Mouse (Mus musculus): ENCODE measurements around the gene Nox3. TPM values are rescaled to one million over a fixed set of nuclear protein-coding genes. Genes with fewer than 3 reads are reported as not detected.

Nox3 gene
- polyA plus RNA-seq, 1 experiment from 2014 or later, result not detected

DNA sequence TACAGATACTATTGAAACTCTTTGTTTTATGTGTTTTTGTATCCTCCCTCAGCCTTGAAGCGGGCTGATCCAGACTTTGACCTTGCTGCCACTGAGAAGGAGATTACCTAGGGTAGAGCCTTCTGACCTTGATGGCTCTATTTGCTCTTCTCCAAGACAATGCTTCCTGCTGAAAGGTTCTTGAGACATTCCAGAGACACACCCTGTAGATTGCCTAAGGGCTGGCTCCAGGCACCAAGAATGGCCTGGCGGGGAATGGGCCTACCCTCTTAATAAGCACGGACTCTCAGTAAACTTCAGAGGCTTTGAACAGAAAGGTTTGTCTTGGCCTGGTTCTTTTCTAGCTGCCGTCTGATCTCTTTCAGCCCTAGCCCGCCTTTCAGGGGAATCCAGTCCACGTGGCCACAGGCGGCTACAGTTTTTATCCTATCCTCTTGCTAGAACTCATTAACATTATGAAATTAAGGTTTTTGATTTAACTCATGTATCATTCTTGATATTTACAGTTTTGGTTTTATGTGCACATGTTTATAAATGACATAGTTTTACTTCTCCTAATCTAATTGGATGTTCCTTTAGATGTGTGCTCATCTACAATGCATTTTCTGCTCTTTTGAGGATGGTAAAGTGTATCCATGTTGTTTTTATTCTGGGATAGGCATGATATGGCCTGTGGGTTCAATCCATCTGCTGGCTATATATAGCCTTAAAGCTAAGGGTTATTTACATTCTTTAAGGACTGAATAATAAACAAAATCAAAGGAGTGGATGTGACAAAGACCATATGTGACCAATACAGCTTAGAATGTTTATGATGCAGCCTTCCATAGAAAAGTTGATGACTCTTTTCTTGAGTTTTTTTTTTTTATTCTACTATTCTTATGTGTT is 79.5 kb downstream of the Nox3 start:
- Histone ChIP-seq H3K36me3 (ENCODE audit: control insufficient read depth, insufficient read depth) (no peaks in the 10 kb centered on the region), H3K27me3 (ENCODE audit: control insufficient read depth, insufficient read depth, low read depth, low read length) (no peaks in the 10 kb centered on the region), H3K9me3 (replicated peaks; ENCODE audit: control insufficient read depth, low read length) (no peaks in the 10 kb centered on the region), H3K4me3 (ENCODE audit: low read depth, low read length) (no peak overlapping the region), H3K4me1 (ENCODE audit: control insufficient read depth, low read depth, low read length) (no peaks in the 10 kb centered on the region), H3K27ac (ENCODE audit: low read length) (no peak overlapping the region), H3K4me2 (ENCODE audit: low read depth, low read length) (no peak overlapping the region), H3K9ac (ENCODE audit: low read depth, low read length) (no peak overlapping the region)
- 53% methylated on average over 7 of the region's 7 CpGs for WGBS (ENCODE audit: insufficient replicate concordance)
- no peak for ATAC-seq (ENCODE audit: low read depth)

DNA sequence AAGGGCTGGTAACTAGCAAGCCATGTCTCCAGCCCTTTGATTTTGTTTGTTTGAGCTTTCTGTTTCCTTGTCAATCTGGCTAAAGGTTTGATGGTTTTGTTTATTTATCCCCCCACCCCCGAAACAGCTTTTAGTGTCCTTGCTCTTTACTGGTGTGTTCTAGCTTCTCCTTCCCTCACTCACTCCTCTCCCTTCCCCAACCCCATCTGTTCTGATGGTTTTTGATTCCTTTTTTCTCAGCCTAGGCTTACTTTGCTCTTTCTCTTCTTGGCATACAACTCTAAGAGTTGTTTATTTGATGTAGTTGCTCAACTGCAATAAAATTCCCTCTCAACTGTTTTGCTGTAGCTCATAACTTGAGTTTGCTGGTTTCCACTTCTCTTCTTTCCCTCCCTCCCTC is 80.5 kb downstream of the Nox3 start:
- Histone ChIP-seq H3K36me3 (ENCODE audit: control insufficient read depth, insufficient read depth) (no peaks in the 10 kb centered on the region), H3K9ac (ENCODE audit: low read depth, low read length) (no peak overlapping the region), H3K4me2 (ENCODE audit: low read depth, low read length) (no peak overlapping the region), H3K4me3 (ENCODE audit: low read depth, low read length) (no peak overlapping the region), H3K4me1 (ENCODE audit: control insufficient read depth, low read depth, low read length) (no peaks in the 10 kb centered on the region), H3K27ac (ENCODE audit: low read length) (no peak overlapping the region), H3K9me3 (replicated peaks; ENCODE audit: control insufficient read depth, low read length) (no peaks in the 10 kb centered on the region), H3K27me3 (ENCODE audit: control insufficient read depth, insufficient read depth, low read depth, low read length) (no peaks in the 10 kb centered on the region)
- no peak for ATAC-seq (ENCODE audit: low read depth)
- WGBS (ENCODE audit: insufficient replicate concordance), result 22% methylated on average over 1 of the region's 1 CpGs

DNA sequence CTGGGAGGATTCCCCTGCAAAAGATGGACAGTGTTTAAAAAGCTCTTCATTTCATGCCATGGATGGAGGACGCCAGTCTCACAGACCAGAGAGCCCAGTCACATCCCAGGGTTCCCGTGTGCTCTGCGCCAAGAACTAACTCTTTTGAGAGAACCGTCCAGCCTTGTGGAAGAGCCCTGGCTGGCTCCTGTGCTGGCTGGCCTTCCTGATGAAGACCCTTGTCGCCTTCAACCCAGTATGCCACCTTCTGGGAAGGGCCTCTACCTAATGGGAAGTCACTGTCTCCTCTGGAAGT is 84.3 kb downstream of the Nox3 start:
- H3K27ac ChIP-seq (ENCODE audit: low read length), result no peak overlapping the region
- H3K4me1 ChIP-seq (ENCODE audit: control insufficient read depth, low read depth, low read length), result no peaks in the 10 kb centered on the region
- H3K9me3 ChIP-seq (replicated peaks; ENCODE audit: control insufficient read depth, low read length), result no peaks in the 10 kb centered on the region
- no peaks in the 10 kb centered on the region for H3K36me3 ChIP-seq (ENCODE audit: control insufficient read depth, insufficient read depth)
- H3K4me2 ChIP-seq (ENCODE audit: low read depth, low read length), result no peak overlapping the region
- 60% methylated on average over 5 of the region's 5 CpGs for WGBS (ENCODE audit: insufficient replicate concordance)
- H3K4me3 ChIP-seq (ENCODE audit: low read depth, low read length), result no peak overlapping the region
- no peak overlapping the region for H3K9ac ChIP-seq (ENCODE audit: low read depth, low read length)
- H3K27me3 ChIP-seq (ENCODE audit: control insufficient read depth, insufficient read depth, low read depth, low read length), result no peaks in the 10 kb centered on the region
- no peak for ATAC-seq (ENCODE audit: low read depth)

DNA sequence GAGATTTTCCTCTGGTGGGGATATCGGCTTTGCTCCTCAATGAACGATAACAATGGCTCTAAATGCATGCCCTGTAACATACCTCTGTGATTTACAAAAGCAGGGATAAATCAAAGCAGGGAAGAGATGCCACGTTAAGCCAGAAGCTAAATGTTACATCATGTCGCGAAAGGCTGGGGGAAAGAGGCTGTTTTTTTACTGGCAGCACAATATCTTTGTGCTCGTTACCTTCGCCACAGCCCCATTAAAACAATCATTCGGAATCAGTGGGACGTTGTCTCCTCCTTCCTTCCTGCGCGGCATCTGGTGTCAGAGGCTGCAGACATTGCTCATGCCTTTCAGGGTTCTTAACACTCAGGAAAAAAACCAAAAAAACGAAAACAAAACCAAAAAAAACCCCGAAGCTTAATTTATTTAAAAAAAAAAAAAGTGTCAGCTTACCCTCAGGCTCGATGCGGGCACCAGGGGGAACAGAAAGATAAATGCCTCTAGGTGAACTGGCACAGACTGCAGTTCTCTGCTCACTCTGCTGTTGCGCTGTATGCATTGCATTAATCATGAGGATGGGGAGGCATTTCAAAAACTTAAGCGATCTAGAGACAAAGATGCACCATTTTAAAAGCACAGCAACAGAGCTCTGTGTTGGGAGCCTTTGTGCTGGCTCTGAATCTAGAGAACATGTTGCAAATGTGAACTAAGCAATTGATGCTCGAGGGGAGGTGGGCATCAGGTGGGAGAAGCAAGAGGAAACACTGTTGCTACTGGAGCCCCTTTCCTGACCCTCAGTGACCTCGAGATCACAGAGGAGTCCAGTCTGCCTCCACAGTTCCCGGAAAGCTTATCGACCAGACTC is 84.9 kb downstream of the Nox3 start:
- H3K4me3 ChIP-seq (ENCODE audit: low read depth, low read length), result no peak overlapping the region
- H3K4me2 ChIP-seq (ENCODE audit: low read depth, low read length), result no peak overlapping the region
- WGBS (ENCODE audit: insufficient replicate concordance), result 31% methylated on average over 21 of the region's 21 CpGs
- no peaks in the 10 kb centered on the region for H3K27me3 ChIP-seq (ENCODE audit: control insufficient read depth, insufficient read depth, low read depth, low read length)
- H3K9ac ChIP-seq (ENCODE audit: low read depth, low read length), result no peak overlapping the region
- ATAC-seq (ENCODE audit: low read depth), result no peak
- no peaks in the 10 kb centered on the region for H3K4me1 ChIP-seq (ENCODE audit: control insufficient read depth, low read depth, low read length)
- H3K27ac ChIP-seq (ENCODE audit: low read length), result no peak overlapping the region
- H3K36me3 ChIP-seq (ENCODE audit: control insufficient read depth, insufficient read depth), result no peaks in the 10 kb centered on the region
- no peaks in the 10 kb centered on the region for H3K9me3 ChIP-seq (replicated peaks; ENCODE audit: control insufficient read depth, low read length)

DNA sequence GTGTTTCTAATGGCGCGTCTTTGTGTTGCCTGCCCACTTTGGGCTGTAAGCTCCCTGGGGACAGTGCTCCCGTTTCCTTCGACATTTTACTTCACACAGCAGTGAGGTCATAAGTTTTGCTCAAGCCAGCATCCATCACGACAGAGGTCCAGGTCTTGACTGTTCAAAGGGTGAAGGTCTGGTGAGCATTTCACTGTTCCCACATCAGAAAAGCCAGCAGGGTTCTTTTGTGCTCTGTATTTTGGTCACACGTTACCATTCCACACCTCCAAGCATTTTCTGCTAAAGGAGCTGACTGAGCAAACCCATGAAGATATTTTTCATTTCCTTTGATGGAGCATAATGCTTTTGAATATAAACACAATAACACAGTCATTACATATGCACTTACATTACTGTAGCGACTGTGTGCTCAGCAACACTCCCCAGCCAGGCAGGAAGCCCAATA is 85.7 kb downstream of the Nox3 start:
- WGBS (ENCODE audit: insufficient replicate concordance), result 55% methylated on average over 7 of the region's 7 CpGs
- no peak for ATAC-seq (ENCODE audit: low read depth)
- H3K4me1 ChIP-seq (ENCODE audit: control insufficient read depth, low read depth, low read length), result no peaks in the 10 kb centered on the region
- H3K9me3 ChIP-seq (replicated peaks; ENCODE audit: control insufficient read depth, low read length), result no peaks in the 10 kb centered on the region
- no peak overlapping the region for H3K4me3 ChIP-seq (ENCODE audit: low read depth, low read length)
- H3K27ac ChIP-seq (ENCODE audit: low read length), result no peak overlapping the region
- no peaks in the 10 kb centered on the region for H3K36me3 ChIP-seq (ENCODE audit: control insufficient read depth, insufficient read depth)
- H3K27me3 ChIP-seq (ENCODE audit: control insufficient read depth, insufficient read depth, low read depth, low read length), result no peaks in the 10 kb centered on the region
- no peak overlapping the region for H3K4me2 ChIP-seq (ENCODE audit: low read depth, low read length)
- H3K9ac ChIP-seq (ENCODE audit: low read depth, low read length), result no peak overlapping the region

DNA sequence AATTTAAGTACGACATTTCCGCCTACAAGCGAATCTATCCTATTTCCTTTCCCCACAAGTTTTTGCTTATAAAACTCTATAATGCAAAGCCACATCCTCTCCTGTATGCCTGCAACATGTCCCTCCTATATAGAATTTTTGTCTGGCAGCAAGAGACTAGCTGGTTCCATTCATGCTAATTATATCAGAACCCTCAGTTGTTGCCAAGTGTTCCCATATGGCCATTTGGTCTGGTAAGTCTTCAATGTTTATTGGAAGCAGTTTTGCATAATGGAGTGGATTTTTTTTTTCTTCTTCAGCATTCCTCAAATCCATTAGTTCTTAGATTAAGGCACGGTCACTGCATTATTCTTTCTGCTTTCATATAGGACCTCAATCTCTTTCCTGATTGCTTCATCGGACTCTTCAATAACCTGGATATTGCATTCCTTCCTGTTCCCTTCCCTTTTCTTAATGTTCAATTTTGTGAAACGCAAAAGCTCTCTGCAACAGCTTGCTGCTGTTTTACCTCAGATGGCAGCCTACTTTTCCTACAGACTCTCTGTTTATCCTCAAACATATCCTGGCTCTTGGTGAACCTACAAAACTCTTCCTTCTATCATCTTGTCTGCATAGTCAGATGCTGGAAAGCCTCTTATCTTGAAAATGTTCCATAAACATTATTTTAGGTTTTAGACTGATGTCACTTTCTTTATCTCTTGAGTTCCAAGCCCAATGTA is 92.9 kb downstream of the Nox3 start:
- Histone ChIP-seq H3K27me3 (ENCODE audit: control insufficient read depth, insufficient read depth, low read depth, low read length) (no peaks in the 10 kb centered on the region), H3K36me3 (ENCODE audit: control insufficient read depth, insufficient read depth) (no peaks in the 10 kb centered on the region), H3K4me2 (ENCODE audit: low read depth, low read length) (no peak overlapping the region), H3K9ac (ENCODE audit: low read depth, low read length) (no peak overlapping the region), H3K27ac (ENCODE audit: low read length) (no peak overlapping the region), H3K4me3 (ENCODE audit: low read depth, low read length) (no peak overlapping the region), H3K9me3 (replicated peaks; ENCODE audit: control insufficient read depth, low read length) (no peaks in the 10 kb centered on the region), H3K4me1 (ENCODE audit: control insufficient read depth, low read depth, low read length) (no peaks in the 10 kb centered on the region)
- 71% methylated on average over 6 of the region's 6 CpGs for WGBS (ENCODE audit: insufficient replicate concordance)
- no peak for ATAC-seq (ENCODE audit: low read depth)

- no peak for ATAC-seq (ENCODE audit: low read depth)
- H3K27me3 ChIP-seq (ENCODE audit: control insufficient read depth, insufficient read depth, low read depth, low read length), result no peaks in the 10 kb centered on the region
- 37% methylated on average over 1 of the region's 1 CpGs for WGBS (ENCODE audit: insufficient replicate concordance)
These were observed 97.7 kb downstream of the Nox3 start for GRCm38 (mm10) chr17:3598393-3598792.

GRCm38 (mm10) chr17:3597866-3598265 is 98.2 kb downstream of the Nox3 start:
- no peak overlapping the region for H3K4me3 ChIP-seq (ENCODE audit: low read depth, low read length)
- H3K9ac ChIP-seq (ENCODE audit: low read depth, low read length), result no peak overlapping the region
- no peak overlapping the region for H3K27ac ChIP-seq (ENCODE audit: low read length)
- H3K36me3 ChIP-seq (ENCODE audit: control insufficient read depth, insufficient read depth), result no peaks in the 10 kb centered on the region
- H3K9me3 ChIP-seq (replicated peaks; ENCODE audit: control insufficient read depth, low read length), result no peaks in the 10 kb centered on the region
- no peaks in the 10 kb centered on the region for H3K4me1 ChIP-seq (ENCODE audit: control insufficient read depth, low read depth, low read length)
- no peaks in the 10 kb centered on the region for H3K27me3 ChIP-seq (ENCODE audit: control insufficient read depth, insufficient read depth, low read depth, low read length)
- WGBS (ENCODE audit: insufficient replicate concordance), result 53% methylated on average over 1 of the region's 1 CpGs
- no peak for ATAC-seq (ENCODE audit: low read depth)
- no peak overlapping the region for H3K4me2 ChIP-seq (ENCODE audit: low read depth, low read length)

More at GRCm38 (mm10) chr17:3598393-3598792, 97.7 kb downstream of the Nox3 start:
- H3K4me2 ChIP-seq (ENCODE audit: low read depth, low read length), result no peak overlapping the region
- no peak overlapping the region for H3K9ac ChIP-seq (ENCODE audit: low read depth, low read length)
- no peaks in the 10 kb centered on the region for H3K4me1 ChIP-seq (ENCODE audit: control insufficient read depth, low read depth, low read length)
- H3K27ac ChIP-seq (ENCODE audit: low read length), result no peak overlapping the region
- H3K36me3 ChIP-seq (ENCODE audit: control insufficient read depth, insufficient read depth), result no peaks in the 10 kb centered on the region
- no peaks in the 10 kb centered on the region for H3K9me3 ChIP-seq (replicated peaks; ENCODE audit: control insufficient read depth, low read length)
- H3K4me3 ChIP-seq (ENCODE audit: low read depth, low read length), result no peak overlapping the region
